Mouse (Mus musculus): Measurements from ENCODE around the gene Fcgr3. TPM values are rescaled to one million over a fixed set of nuclear protein-coding genes. Genes with fewer than 3 reads are reported as not detected.
"Not testable (repeated sequence)": the region's sequence is repeated elsewhere in the genome, so short reads cannot be mapped to it uniquely, and the experiment has no call there.

Gene Fcgr3
- polyA plus RNA-seq, 1 experiment from 2014 or later = 10.0 TPM

DNA sequence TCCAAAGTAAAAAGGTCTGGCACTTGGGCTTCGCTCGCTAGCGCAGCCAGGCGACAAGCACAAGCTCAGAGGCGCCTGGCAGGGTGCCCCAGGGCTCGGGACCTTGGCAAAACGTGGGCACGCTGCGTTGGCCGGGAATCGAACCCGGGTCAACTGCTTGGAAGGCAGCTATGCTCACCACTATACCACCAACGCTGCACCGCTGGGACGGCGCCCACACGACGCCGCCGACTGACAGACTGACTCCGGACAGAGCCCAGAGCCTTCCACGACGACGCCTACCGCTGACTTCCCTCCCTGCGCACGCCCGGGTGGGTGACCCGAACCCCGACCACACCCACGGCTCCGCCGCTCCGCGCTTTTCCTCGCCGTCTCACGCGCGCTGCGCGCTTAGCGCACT is 15.1 kb upstream of the Fcgr3 start:
- H3K9me3 ChIP-seq; H3K27ac ChIP-seq; H3K4me1 ChIP-seq (replicated peaks); H3K36me3 ChIP-seq; H3K4me3 ChIP-seq; H3K9ac ChIP-seq; H3K4me2 ChIP-seq: not testable (repeated sequence)
- peak; percentile 20 for ATAC-seq (ENCODE audit: low FRiP score)
- H3K27me3 ChIP-seq = peaks cover 31% of the 10 kb centered on the region
- WGBS = no CpG with 5 or more reads among the region's 43 CpGs

DNA sequence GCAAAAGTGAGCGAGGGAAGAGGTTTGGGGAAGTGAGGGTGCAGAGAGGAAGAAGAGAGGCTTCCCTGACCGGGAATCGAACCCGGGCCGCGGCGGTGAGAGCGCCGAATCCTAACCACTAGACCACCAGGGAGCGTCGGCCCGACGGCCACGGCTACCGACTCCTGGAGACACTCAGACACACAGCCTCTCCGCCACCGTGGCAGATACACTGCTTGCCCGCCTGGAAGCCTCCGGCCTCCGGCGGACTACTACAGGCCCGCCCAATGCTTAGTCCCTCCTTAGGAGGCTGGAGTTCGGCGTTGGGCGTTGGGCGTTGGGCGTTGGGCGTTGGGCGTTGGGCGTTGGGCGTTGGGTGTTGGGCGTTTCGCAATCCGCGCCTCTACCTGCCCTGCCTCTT is 14.6 kb upstream of the Fcgr3 start:
- H3K9me3 ChIP-seq; H3K27ac ChIP-seq; H3K4me1 ChIP-seq (replicated peaks); H3K4me2 ChIP-seq; H3K4me3 ChIP-seq; H3K36me3 ChIP-seq; H3K9ac ChIP-seq: not testable (repeated sequence)
- WGBS = 0% methylated on average over 1 of the region's 35 CpGs
- H3K27me3 ChIP-seq = peaks cover 31% of the 10 kb centered on the region
- peak; percentile 29 for ATAC-seq (ENCODE audit: low FRiP score)

DNA sequence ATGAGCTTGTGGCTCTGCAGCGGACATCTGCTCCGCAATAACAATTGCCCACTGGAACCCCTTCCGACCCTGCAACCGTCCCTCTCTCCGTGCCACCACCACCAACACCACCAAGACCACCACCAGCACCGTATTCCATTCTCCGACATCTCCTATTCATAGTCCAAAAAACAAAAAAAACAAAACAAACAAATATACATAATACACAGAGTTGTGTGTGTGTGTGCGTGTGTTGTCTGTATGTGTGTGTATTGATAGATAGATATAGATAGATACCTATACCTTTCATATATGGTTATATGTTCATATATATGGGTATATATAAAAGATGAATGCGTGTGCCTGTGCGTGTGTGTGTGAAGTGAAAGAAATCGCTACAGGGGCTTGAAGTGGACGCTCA is 13.7 kb upstream of the Fcgr3 start:
- H3K9ac ChIP-seq; ATAC-seq (ENCODE audit: low FRiP score): not testable (repeated sequence)
- H3K27me3 ChIP-seq = peaks cover 39% of the 10 kb centered on the region

DNA sequence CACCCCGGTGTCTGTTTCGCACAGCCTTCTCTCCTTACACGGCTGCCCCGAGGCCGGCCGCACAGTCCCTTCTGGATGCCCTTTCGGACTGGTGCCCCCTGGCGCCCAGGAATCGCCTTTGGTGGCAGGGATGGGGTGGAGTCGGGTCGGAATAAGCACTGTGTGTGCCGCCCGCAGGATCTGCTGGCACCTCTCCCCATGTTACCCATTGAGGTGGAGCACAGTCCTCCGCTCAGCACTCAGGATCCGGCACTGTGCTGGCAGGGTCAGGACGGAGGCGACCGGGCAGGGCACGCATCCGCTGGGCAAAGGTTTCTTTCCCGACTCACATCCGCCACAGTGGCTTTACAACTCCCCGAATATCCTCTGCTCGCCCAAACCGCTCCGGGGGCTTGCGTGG is 13.2 kb upstream of the Fcgr3 start:
- H3K4me3 ChIP-seq = peak overlapping the region; percentile 21; the same call in 1 of the 2 replicates
- ATAC-seq (ENCODE audit: low FRiP score) = peak; percentile 29
- WGBS = 6% methylated on average over 20 of the region's 27 CpGs

More for the DNA sequence above, 13.7 kb upstream of the Fcgr3 start:
- H3K4me1 ChIP-seq (replicated peaks); H3K27ac ChIP-seq; H3K9me3 ChIP-seq; H3K36me3 ChIP-seq: not testable (repeated sequence)
- 21% methylated on average over 12 of the region's 12 CpGs for WGBS
- H3K4me3 ChIP-seq = 0 out of 2 replicates have a peak overlapping the region, but pooled peaks have one; percentile 0
- peak overlapping the region; percentile 37; the same call in 1 of the 2 replicates for H3K4me2 ChIP-seq

DNA sequence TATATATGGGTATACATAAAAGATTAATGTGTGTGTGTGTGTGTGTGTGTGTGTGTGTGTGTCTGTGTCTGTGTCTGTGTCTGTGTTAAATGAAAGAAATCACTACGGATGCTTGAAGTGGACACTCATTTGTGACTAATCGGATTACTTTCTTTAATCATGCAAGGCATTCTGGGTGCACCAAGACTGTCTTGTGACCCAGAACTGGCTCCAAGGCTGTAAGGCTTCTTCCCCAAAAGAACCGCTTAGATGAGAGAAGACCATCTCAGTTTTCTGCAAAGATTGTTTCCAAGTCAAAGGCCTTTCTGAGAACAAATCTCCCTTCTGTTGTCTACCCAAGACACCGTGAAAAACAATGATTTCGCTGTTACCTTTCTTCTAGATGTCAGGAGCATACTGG is 12.5 kb upstream of the Fcgr3 start:
- not testable (repeated sequence) for H3K27ac ChIP-seq; H3K4me2 ChIP-seq; H3K4me3 ChIP-seq; H3K9me3 ChIP-seq; H3K36me3 ChIP-seq; H3K4me1 ChIP-seq (replicated peaks); ATAC-seq (ENCODE audit: low FRiP score); H3K9ac ChIP-seq
- 44% methylated on average over 5 of the region's 5 CpGs for WGBS
- peaks cover 39% of the 10 kb centered on the region for H3K27me3 ChIP-seq

More for the DNA sequence above, 13.2 kb upstream of the Fcgr3 start:
- H3K4me1 ChIP-seq (replicated peaks); H3K9ac ChIP-seq; H3K27ac ChIP-seq; H3K36me3 ChIP-seq; H3K9me3 ChIP-seq: not testable (repeated sequence)
- peak overlapping the region; percentile 43; the same call in 1 of the 2 replicates for H3K4me2 ChIP-seq
- peaks cover 39% of the 10 kb centered on the region for H3K27me3 ChIP-seq

- H3K4me3 ChIP-seq; H3K27ac ChIP-seq; ATAC-seq (ENCODE audit: low FRiP score); H3K9ac ChIP-seq; H3K4me1 ChIP-seq (replicated peaks); H3K4me2 ChIP-seq; H3K36me3 ChIP-seq; H3K9me3 ChIP-seq: not testable (repeated sequence)
- H3K27me3 ChIP-seq = peaks cover 33% of the 10 kb centered on the region
- 68% methylated on average over 5 of the region's 5 CpGs for WGBS
Observed at GRCm38 (mm10) chr1:171076176-171076575, 11.4 kb upstream of the Fcgr3 start.

DNA sequence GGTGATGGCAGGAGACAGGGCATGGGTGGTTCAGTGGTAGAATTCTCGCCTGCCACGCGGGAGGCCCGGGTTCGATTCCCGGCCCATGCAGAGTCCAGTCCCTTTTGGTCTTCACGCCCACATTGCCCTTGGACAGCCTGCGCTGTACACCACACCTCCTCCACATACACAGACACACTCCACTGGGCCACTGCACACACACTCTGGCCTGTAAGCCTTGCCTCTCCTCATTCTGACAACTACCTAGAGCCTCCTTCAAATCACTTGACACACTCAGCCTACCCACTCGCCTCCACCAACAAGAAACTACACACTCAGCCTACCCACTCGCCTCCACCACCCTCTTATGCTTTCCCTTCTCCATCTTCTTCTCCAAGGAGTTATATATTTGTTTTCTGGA is 9.5 kb upstream of the Fcgr3 start:
- peaks cover 46% of the 10 kb centered on the region for H3K27me3 ChIP-seq
- H3K9me3 ChIP-seq; ATAC-seq (ENCODE audit: low FRiP score); H3K4me1 ChIP-seq (replicated peaks); H3K4me3 ChIP-seq; H3K4me2 ChIP-seq; H3K36me3 ChIP-seq; H3K27ac ChIP-seq; H3K9ac ChIP-seq: not testable (repeated sequence)
- 13% methylated on average over 5 of the region's 10 CpGs for WGBS

- ATAC-seq (ENCODE audit: low FRiP score) = peak; percentile 11
- no CpG with 5 or more reads among the region's 45 CpGs for WGBS
- H3K9ac ChIP-seq; H3K4me2 ChIP-seq; H3K27ac ChIP-seq; H3K4me3 ChIP-seq; H3K4me1 ChIP-seq (replicated peaks); H3K9me3 ChIP-seq; H3K36me3 ChIP-seq: not testable (repeated sequence)
- peaks cover 40% of the 10 kb centered on the region for H3K27me3 ChIP-seq
Observed at GRCm38 (mm10) chr1:171072217-171072616, 7.5 kb upstream of the Fcgr3 start.

GRCm38 (mm10) chr1:171071726-171072125 is 7.0 kb upstream of the Fcgr3 start:
- not testable (repeated sequence) for H3K36me3 ChIP-seq; H3K4me1 ChIP-seq (replicated peaks); H3K9ac ChIP-seq; H3K4me3 ChIP-seq; H3K27ac ChIP-seq; H3K9me3 ChIP-seq; H3K4me2 ChIP-seq
- peak; percentile 26 for ATAC-seq (ENCODE audit: low FRiP score)
- no CpG with 5 or more reads among the region's 35 CpGs for WGBS
- H3K27me3 ChIP-seq = peaks cover 37% of the 10 kb centered on the region

DNA sequence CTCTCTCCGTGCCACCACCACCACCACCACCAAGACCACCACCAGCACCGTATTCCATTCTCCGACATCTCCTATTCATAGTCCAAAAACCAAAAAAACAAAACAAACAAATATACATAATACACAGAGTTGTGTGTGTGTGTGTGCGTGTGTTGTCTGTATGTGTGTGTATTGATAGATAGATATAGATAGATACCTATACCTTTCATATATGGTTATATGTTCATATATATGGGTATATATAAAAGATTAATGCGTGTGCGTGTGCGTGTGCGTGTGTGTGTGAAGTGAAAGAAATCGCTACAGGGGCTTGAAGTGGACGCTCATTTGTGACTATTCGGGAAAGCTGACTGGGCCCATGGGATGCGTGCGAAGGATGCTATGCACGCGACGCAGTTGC is 6.1 kb upstream of the Fcgr3 start:
- H3K9me3 ChIP-seq; ATAC-seq (ENCODE audit: low FRiP score); H3K4me1 ChIP-seq (replicated peaks); H3K36me3 ChIP-seq; H3K4me3 ChIP-seq; H3K9ac ChIP-seq; H3K27ac ChIP-seq: not testable (repeated sequence)
- 24% methylated on average over 16 of the region's 16 CpGs for WGBS
- Histone ChIP-seq H3K4me2 (peak overlapping the region; percentile 26; the same call in 1 of the 2 replicates), H3K27me3 (peaks cover 42% of the 10 kb centered on the region)

GRCm38 (mm10) chr1:171069508-171069907 is 4.8 kb upstream of the Fcgr3 start:
- H3K4me3 ChIP-seq; ATAC-seq (ENCODE audit: low FRiP score); H3K4me1 ChIP-seq (replicated peaks); H3K9ac ChIP-seq; H3K27ac ChIP-seq; H3K4me2 ChIP-seq; H3K9me3 ChIP-seq; H3K36me3 ChIP-seq: not testable (repeated sequence)
- H3K27me3 ChIP-seq = peaks cover 46% of the 10 kb centered on the region
- WGBS = 67% methylated on average over 3 of the region's 3 CpGs

DNA sequence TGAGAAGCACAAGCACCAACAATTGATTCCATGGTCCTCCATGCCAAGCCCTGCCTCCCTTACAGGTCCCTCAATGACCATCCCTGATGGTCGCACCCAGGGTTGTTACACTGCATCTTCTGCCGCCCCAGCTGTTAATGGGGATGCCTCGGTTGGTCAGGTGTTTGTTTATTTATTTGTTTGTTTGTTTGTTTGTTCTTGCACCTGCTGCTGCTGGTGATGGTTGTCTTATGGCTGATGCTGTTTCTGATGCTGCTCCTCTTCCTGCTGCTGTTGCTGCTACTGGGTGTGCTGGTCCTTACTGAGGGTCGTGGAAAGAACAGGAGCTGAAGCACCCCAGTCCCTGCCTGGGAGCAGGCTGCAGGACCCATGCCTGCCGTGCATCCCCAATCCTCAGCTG is 3.2 kb upstream of the Fcgr3 start:
- H3K4me3 ChIP-seq; H3K36me3 ChIP-seq; H3K4me1 ChIP-seq (replicated peaks); H3K27ac ChIP-seq; H3K9ac ChIP-seq; H3K4me2 ChIP-seq; ATAC-seq (ENCODE audit: low FRiP score); H3K9me3 ChIP-seq: not testable (repeated sequence)
- WGBS = 46% methylated on average over 5 of the region's 5 CpGs
- H3K27me3 ChIP-seq = peaks cover 50% of the 10 kb centered on the region

DNA sequence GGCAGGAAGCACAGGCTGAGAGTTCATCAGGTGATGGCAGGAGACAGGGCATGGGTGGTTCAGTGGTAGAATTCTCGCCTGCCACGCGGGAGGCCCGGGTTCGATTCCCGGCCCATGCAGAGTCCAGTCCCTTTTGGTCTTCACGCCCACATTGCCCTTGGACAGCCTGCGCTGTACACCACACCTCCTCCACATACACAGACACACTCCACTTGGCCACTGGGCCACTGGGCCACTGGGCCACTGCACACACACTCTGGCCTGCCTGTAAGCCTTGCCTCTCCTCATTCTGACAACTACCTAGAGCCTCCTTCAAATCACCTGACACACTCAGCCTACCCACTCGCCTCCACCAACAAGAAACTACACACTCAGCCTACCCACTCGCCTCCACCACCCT is 1.8 kb upstream of the Fcgr3 start:
- H3K4me3 ChIP-seq; H3K36me3 ChIP-seq; H3K27ac ChIP-seq; H3K9me3 ChIP-seq; H3K4me1 ChIP-seq (replicated peaks); H3K4me2 ChIP-seq; H3K9ac ChIP-seq: not testable (repeated sequence)
- 31% methylated on average over 2 of the region's 10 CpGs for WGBS
- H3K27me3 ChIP-seq = peaks cover 57% of the 10 kb centered on the region
- ATAC-seq (ENCODE audit: low FRiP score) = peak; percentile 29; the same call in 1 of the 2 replicates
